ENCODE assay signal across 13 mouse cellular contexts in the genomic region with DNA sequence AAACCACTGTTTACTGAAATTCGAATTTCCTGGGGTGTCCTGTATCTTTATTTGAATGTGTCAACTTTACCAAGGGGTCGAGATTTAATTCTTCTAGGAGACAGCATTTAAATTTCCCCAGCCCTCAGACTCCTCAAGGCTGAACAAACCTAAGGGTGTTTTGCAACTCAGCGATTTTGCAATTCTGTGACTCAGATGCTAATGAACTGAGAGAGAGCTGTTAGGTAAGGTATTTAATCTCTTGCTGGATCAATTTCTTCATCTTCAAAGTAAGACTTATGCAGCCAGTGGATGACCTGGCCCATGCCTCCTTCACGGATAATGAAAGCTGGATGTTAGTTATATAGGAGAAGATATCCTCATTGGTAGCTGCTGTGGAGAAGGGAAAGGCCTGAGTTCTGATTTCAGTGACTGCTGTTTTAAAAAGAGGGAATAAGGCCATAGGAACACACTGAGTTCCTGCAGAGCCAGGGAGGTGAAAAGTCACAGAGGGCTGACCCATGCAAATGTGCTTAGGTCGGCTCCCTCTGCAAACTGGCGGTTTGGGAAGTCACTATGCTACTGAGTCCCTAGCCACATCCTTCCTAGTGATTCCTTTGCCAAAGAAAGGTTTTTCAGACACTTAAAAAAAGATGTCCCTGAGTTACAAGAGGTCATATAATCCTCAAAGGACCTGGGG. TPM values are rescaled to one million over a fixed set of nuclear protein-coding genes. Genes with fewer than 3 reads are reported as not detected.
DNase-seq lines count a peak whose midpoint lies in the region; TF ChIP-seq lines count a peak whose summit lies in the region.
"Had no signal": no experiment of that assay in that cellular context is flagged by ENCODE, and none has a peak within 500 bp of the region (broad histone marks: within the 10 kb centered on the region; RNA-seq: fewer than 3 reads in every experiment).

No protein-coding gene starts in this region.

- TF ChIP-seq POLR2A in liver, adult 2 months (IDR thresholded peaks at IDR 0.05; ENCODE audit: extremely low read depth, insufficient read depth, low read length) = no peak

- no peaks in the 10 kb centered on the region for H3K27me3 ChIP-seq in liver, adult 2 months (ENCODE audit: control insufficient read depth, insufficient read depth, low read length)
- H3K27me3 ChIP-seq: limb, embryonic 15.5 days; neural tube, embryonic 13.5 days had no signal

- WGBS in liver, adult 2 months = 8% methylated on average over 6 of the region's 6 CpGs

- no peak overlapping the region for H3K4me3 ChIP-seq in liver, adult 2 months (ENCODE audit: insufficient read depth, low read depth, low read length)
- H3K4me3 ChIP-seq in gastrocnemius, adult 2 months = no peak overlapping the region
- H3K4me3 ChIP-seq: limb, embryonic 15.5 days; neural tube, embryonic 13.5 days had no signal

- H3K79me2 ChIP-seq in liver, adult 2 months (ENCODE audit: control insufficient read depth, insufficient read depth, low read length) = no peaks in the 10 kb centered on the region

- peak overlapping the region; percentile 79 for H3K27ac ChIP-seq in liver, adult 2 months (replicated peaks; ENCODE audit: insufficient read depth, low read depth, low read length)
- no peak overlapping the region for H3K27ac ChIP-seq in gastrocnemius, adult 2 months
- H3K27ac ChIP-seq: limb, embryonic 15.5 days; neural tube, embryonic 13.5 days had no signal

- intact Hi-C loops in gastrocnemius, adult 2 months (cut with DNase I) = no loop called here

- DNase-seq in liver, adult 2 months (ENCODE audit: extremely low read depth, low read depth, low spot score) = peak; percentile 94
- no peak for DNase-seq in liver
- DNase-seq in adrenal gland, adult 2 months = peak; percentile 82
- DNase-seq in kidney, postnatal 36 days = peak; percentile 37 to 45
- peak; percentile 41 to 47 for DNase-seq in monocyte, adult 2 months (ENCODE audit: low read depth in 1 of 2, low spot score in 2 of 2)
- no peak for DNase-seq in ovary, postnatal 14 days (ENCODE audit: low spot score)
- DNase-seq in gastrocnemius, adult 2 months = no peak
- DNase-seq in right cerebral cortex, adult 2 months (ENCODE audit: low spot score in 2 of 2) = no peak
- DNase-seq: heart, postnatal 10 days; right cerebral cortex, postnatal 4 days; thymus, adult 2 months had no signal

- H3K36me3 ChIP-seq in liver, adult 2 months (ENCODE audit: control insufficient read depth, insufficient read depth, low read length) = no peaks in the 10 kb centered on the region
- H3K36me3 ChIP-seq: limb, embryonic 15.5 days; neural tube, embryonic 13.5 days had no signal

- no peak overlapping the region for H3K9ac ChIP-seq in liver, adult 2 months (ENCODE audit: low read depth, low read length)
- H3K9ac ChIP-seq: limb, embryonic 15.5 days; neural tube, embryonic 13.5 days had no signal

- H3K4me1 ChIP-seq in liver, adult 2 months (ENCODE audit: control insufficient read depth, insufficient read depth, low read length) = peaks cover 14% of the 10 kb centered on the region
- H3K4me1 ChIP-seq: limb, embryonic 15.5 days; neural tube, embryonic 13.5 days had no signal

- no peak for TF ChIP-seq CTCF in liver, adult 2 months (IDR thresholded peaks at IDR 0.05; ENCODE audit: low read depth, low read length)
- no peak for TF ChIP-seq CTCF in gastrocnemius, adult 2 months (IDR thresholded peaks at IDR 0.05)

RNA-seq across cellular contexts. Expression of a gene that starts 8.5 kb away (rescaled TPM):
- total RNA-seq in liver, adult 2 months (2014; rRNA removed) = 98.6 and 124 TPM in 2 replicates
- polyA plus RNA-seq in liver, adult 2 months (2012; rRNA removed) = 60.3 and 86.5 TPM in 2 replicates
- 100 to 1,000 TPM; 110 to 147 TPM for total RNA-seq in adrenal gland, adult 2 months (2021)
- polyA plus RNA-seq in adrenal gland, adult 2 months (2012; rRNA removed) = 51.7 and 122 TPM in 2 replicates
- 1 to 10 TPM; 9.2 to 9.5 TPM for total RNA-seq in gastrocnemius, adult 2 months (2021)

RNA-seq across cellular contexts. Expression of a gene that starts 53.3 kb away (rescaled TPM):
- total RNA-seq in liver, adult 2 months (2014; rRNA removed) = 3.6 and 4.9 TPM in 2 replicates
- 1.9 and 2.5 TPM in 2 replicates for polyA plus RNA-seq in liver, adult 2 months (2012; rRNA removed)
- total RNA-seq in adrenal gland, adult 2 months (2021) = 1 to 10 TPM; 3.0 to 5.5 TPM
- polyA plus RNA-seq in adrenal gland, adult 2 months (2012; rRNA removed) = 1.5 and 3.7 TPM in 2 replicates
- total RNA-seq in gastrocnemius, adult 2 months (2021) = 1 to 10 TPM; 1.2 to 2.7 TPM

Comparison
In these comparisons a context has a peak if more than half of its experiments do, and no peak if none do; other contexts are left out.
1. DNase-seq: peak in liver, adult 2 months (single experiment), adrenal gland, adult 2 months (single experiment), kidney, postnatal 36 days (2 of 2) and monocyte, adult 2 months (2 of 2); none in liver (single experiment), ovary, postnatal 14 days (single experiment), gastrocnemius, adult 2 months (single experiment) and right cerebral cortex, adult 2 months (0 of 2).